Mouse (Mus musculus) cortical plate, adult 2 months (tissue): ENCODE data around the gene Fam193a. TPM values are rescaled to one million over a fixed set of nuclear protein-coding genes. Genes with fewer than 3 reads are reported as not detected.

Experiments
- H3K27ac ChIP-seq: fragments of 200-500 bp; 2 replicates; pipeline ENCODE4 v1.5.1; 2012; ENCODE audit warnings: low read length, control low read depth, inconsistent platforms; ENCODE audit not compliant: insufficient read depth
- H3K4me1 ChIP-seq: fragments of 200-500 bp; 2 replicates; pipeline ENCODE4 v1.6.1; 2011; ENCODE audit warnings: low read length; ENCODE audit not compliant: control insufficient read depth, insufficient read depth
- H3K4me3 ChIP-seq: fragments of 200-500 bp; 2 replicates; pipeline ENCODE4 v1.5.1; 2011; ENCODE audit warnings: mild to moderate bottlenecking, low read length, control low read depth; ENCODE audit not compliant: insufficient read depth
- CTCF ChIP-seq: fragments of 200-500 bp; IDR thresholded peaks from 2 replicates; pipeline ENCODE4 v1.5.1; 2011; ENCODE audit warnings: mild to moderate bottlenecking, control low read depth, low read length; ENCODE audit not compliant: insufficient read depth; ENCODE audit errors: extremely low read depth
- POLR2A ChIP-seq: fragments of 200-500 bp; IDR thresholded peaks from 2 replicates; pipeline ENCODE4 v1.6.1; 2011; ENCODE audit warnings: mild to moderate bottlenecking, low read length, control low read depth; ENCODE audit not compliant: insufficient read depth; ENCODE audit errors: extremely low read depth
- polyA plus RNA-seq: library from polyadenylated mRNA; depleted of rRNA; stranded (reverse); fragments of >200 nt; gene quantifications from 2 replicates; pipeline ENCODE4 v1.2.3, GENCODE M21; 2012; rRNA removed

Gene Fam193a
- polyA plus RNA-seq, 1 experiment, result 42.0 TPM

DNA sequence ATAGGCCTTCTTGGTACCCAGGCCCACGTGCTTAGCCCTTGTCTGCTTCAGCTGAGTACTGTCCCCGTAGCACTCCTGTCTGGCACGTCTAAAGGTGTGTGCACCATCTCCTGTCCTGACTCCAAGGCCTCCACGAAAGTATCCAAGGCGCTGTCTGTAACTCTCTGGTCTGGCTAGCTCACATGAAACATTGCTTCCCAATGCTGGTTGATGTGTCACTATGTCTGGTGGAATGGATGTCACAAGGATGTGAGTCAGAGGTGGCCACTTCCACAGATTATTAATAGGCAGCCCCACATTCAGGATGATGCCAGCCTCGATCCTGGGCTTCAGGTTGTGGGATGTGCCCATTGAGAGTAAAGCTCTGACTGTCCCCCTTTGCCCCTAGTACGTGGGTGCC, 166.1 kb downstream of the Fam193a start:
- no peak overlapping the region for H3K27ac ChIP-seq
- TF ChIP-seq CTCF (no peak), POLR2A (no peak)
- no peak overlapping the region for H3K4me3 ChIP-seq
- H3K4me1 ChIP-seq, result no peaks in the 10 kb centered on the region

Other genes with a start within 250 kb of the Fam193a start
- 1.4 and 3.1 TPM in 2 replicates for gene Poln, start 200.5 kb upstream of the Fam193a start, polyA plus RNA-seq
- gene Haus3, start 200.4 kb upstream of the Fam193a start, polyA plus RNA-seq, result 5.5 and 5.7 TPM in 2 replicates
- gene Mxd4, start 182.2 kb upstream of the Fam193a start, polyA plus RNA-seq, result 93.6 and 95.3 TPM in 2 replicates
- 42.2 and 43.0 TPM in 2 replicates for gene Zfyve28, start 81.5 kb upstream of the Fam193a start, polyA plus RNA-seq
- gene Cfap99, start 81.3 kb upstream of the Fam193a start, polyA plus RNA-seq, result 0.38 and 0.46 TPM in 2 replicates
- gene Rnf4, start 33.6 kb upstream of the Fam193a start, polyA plus RNA-seq, result 82.6 and 88.2 TPM in 2 replicates
- 27.3 and 38.6 TPM in 2 replicates for gene Tnip2, start 144.1 kb downstream of the Fam193a start, polyA plus RNA-seq
- 3.5 TPM in 2 replicates for gene Sh3bp2, start 155.9 kb downstream of the Fam193a start, polyA plus RNA-seq
- 375 and 376 TPM in 2 replicates for gene Add1, start 203.7 kb downstream of the Fam193a start, polyA plus RNA-seq